Mouse (Mus musculus) heart, postnatal 36 days (tissue): ENCODE results near the gene Capn8. TPM values are rescaled to one million over a fixed set of nuclear protein-coding genes. Genes with fewer than 3 reads are reported as not detected.
A peak's percentile ranks its signal among the peaks of the same experiment; 100 is the strongest.

Experiments used
- DNase-seq, 2 experiments: peaks; one replicate each; pipeline ENCODE4 v3.0.0; 2021 to 2022
- intact Hi-C: fragments of 180-260 bp; cut with DNase I; formaldehyde crosslinking; loops from one replicate; pipeline ENCODE4 v1.15.1; 2025
- total RNA-seq, 2 experiments: library from RNA; stranded (reverse); gene quantifications; 2 replicates each; pipeline ENCODE4 v1.2.3; 2021

Gene Capn8
- total RNA-seq, 2 experiments from 2014 or later: not detected

DNA sequence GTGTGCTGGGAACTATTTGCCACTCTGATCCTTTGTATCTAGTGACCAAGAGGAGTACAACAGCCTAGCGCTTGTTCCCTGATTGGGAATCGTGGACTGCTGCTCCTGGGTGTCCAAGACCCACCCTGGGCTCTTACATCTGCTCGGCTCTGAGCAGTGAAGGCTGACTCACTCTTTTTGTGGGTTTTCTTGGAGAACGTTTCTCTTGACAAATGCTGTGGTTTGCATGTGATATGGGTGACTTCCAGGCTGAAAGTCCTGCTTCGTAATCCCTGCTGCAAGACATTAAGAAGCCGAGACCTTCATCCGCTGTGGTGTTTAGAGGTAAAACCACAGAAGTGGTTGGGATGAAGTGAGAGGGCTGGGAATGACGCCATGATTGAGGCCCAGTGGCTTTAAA, 21.7 kb upstream of the Capn8 start:
- DNase-seq: no peak
- intact Hi-C loops: loop anchor here (10.0 kb wide), 1 partner anchor 658 kb away; no protein-coding TSS in a partner anchor

DNA sequence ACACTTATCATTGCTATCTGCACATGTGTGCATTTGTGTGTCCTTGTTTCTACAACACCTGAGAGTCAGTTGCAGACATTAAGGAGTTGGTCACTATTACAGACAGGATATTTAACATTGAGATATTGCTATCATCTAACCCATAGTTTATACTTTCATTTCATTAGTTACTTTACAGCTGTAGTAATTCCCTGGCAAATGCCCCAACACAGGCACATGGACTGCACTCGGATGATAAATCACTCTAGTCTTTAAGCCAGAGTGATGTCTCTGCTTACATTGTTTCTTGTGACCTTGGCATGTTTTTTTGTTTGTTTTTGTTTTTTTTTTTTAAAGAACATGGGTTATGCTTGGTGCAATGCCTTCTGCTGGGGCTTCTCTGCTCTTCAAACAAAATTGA, 20.9 kb upstream of the Capn8 start:
- intact Hi-C loops: loop anchor here (10.0 kb wide), 1 partner anchor 659 kb away; no protein-coding TSS in a partner anchor
- DNase-seq: no peak

DNA sequence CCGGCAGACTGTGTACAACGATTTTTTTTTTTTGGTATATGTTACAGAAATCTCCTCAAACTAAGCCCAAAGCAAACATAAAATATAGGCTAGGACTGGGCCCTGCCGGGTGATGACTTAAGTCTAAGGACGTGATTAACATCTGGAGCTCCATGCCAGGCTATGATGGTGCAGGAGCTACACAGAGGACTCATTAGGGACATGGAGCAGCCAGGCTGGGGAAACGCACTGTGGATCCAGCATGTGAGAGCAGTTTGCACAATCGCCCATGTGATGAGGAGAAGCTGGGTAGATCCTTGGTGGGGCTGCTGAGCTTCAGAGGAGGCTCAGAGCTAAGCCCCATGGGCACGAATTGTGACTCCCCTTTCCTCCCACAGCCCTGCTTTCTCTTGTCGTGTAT, 14.0 kb upstream of the Capn8 start:
- intact Hi-C loops: loop anchor here (10.0 kb wide), 1 partner anchor 724 kb away; no protein-coding TSS in a partner anchor
- DNase-seq: no peak

DNA sequence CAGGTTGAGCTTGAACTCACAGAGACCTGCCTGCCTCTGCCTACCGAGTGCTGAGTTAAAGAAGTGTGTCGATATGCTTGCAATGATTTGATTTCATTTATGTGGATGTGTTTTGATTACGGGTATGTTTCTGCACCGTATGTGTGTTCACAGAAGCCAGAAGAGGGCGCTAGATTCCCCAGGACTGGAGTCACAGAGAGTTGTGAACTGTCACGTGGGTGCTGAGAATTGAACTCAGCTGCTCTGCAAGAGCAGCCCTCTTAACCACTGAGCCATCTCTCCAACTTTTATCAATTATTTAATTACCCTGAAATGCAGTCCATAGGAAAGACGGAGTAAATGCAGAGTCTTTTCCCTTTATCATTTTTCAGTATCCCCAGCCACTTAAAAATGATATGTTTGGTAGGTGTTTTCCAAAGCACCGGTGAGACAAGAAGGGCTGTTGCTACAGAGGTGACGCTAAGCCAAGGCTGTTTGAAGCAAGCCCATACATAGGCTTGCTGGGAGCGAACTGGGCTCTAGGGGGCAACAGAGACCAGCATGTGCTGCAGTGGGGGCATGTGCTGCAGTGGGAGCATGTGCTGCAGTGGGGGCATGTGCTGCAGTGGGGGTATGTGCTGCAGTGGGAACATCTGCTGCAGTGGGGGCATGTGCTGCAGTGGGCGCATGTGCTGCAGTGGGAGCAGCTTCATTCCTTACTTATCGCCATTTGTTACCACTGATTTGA, 11.0 kb upstream of the Capn8 start:
- intact Hi-C loops: loop anchor here (1.0 to 10.0 kb wide), 3 partner anchors 103 to 721 kb away; no protein-coding TSS in a partner anchor
- DNase-seq: peak; percentile 50 to 67

DNA sequence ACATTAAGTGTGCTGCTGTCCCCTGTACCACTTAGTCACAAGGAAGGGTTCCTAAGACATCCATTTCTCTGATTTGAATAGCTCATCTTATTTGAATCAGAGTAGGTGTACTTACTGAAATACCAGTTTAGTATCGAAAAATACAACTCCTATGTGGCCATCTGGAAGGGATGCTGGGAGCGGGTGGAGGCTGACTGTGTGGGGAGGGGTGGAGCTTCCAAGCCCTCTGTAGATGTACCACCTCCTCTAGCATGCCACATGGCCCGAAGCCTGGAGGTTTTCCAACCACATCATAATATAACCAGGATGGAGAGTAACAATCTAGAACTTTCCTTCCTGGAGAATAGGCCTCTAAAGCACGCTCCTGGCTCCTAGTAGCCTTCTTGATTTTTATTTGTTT, 6.5 kb upstream of the Capn8 start:
- intact Hi-C loops: loop anchor here (5.0 to 10.0 kb wide), 2 partner anchors 679 to 717 kb away; no protein-coding TSS in a partner anchor
- DNase-seq: no peak

DNA sequence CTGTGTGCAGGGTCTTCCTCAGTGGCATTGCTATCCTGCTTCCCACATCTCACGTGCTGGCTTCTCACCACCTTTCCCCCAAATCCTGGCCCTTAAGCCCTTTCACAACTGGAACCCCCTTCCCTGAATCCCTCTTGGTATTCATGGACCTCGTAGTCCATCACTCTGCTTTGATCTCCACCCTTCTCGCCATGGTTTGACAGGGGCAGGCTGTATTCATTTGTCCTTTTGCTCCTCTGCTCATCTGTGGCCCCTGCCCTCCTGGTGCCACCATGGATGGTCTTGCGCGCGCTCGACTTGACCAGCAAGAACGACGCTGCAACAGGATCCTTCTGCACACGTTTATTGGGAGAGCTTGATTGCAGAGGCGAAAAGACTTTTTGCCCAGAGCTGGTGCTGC, 5.3 kb upstream of the Capn8 start:
- DNase-seq: no peak
- intact Hi-C loops: loop anchor here (5.0 to 10.0 kb wide), 2 partner anchors 678 to 715 kb away; no protein-coding TSS in a partner anchor

DNA sequence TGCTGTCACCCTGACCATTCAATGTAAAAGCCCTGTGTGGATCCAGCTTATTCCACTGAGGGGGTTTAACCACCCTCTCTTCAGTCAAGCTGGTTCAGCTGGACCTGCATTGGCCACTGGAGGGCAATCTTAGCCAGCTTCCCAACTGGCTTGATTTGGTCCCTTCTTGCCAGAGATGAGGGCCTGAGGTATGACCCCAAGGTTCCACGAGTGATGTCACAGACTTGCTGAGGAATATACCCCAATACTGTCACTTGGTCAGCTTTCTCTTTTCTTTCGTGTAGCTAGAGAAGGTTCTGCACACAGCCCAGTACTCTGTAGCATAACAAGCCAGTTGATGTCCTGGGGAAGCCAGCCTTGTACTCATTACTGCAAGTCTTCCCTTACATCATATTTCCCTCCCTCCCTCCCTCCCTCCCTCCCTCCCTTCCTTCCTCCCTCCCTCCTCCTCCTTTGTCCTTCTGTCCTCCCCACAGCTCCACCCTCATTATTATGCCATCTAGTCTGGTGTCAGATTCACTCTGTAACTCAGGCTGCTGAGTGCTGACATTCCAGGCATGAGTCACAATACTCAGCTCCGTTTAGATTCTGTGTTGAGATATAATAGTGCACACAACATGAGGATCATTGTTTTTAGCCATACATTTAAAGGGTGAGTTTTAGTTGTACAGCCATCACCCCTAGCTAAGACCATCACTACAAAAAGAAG, 4.3 kb upstream of the Capn8 start:
- peak; percentile 32 to 39 for DNase-seq
- intact Hi-C loops: loop anchor here (2.0 kb wide), 1 partner anchor 334 kb away; no protein-coding TSS in a partner anchor

DNA sequence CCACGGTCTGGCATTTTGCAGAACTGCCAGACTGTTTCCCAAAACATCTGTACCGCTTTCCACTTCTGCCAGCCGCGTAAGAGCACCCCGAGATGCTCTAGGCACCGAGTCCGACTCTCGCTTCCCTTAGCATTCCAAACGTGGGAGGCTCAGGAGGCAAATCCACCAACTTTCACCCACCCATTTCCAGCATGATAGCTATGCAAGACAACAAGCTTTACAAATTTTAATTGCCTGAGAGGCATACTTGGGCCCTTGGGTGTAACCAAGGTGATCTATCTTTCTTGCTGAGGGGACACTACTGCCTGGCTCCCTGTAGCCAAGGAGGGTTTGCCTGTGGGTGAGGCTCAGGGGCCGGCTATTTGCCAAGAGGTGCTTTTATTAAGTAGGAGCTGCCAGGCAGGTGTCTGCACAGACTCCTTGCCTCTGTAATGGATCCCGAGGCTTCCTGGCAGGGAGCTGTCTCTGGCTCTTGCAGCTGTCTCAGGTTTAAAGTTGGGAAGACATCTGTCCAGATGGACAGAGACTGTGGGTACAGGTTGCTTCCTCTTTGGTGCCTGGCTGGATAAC, 2.8 kb upstream of the Capn8 start:
- intact Hi-C loops: loop anchor here (2.0 kb wide), 3 partner anchors 95 to 333 kb away; no protein-coding TSS in a partner anchor
- DNase-seq: no peak

DNA sequence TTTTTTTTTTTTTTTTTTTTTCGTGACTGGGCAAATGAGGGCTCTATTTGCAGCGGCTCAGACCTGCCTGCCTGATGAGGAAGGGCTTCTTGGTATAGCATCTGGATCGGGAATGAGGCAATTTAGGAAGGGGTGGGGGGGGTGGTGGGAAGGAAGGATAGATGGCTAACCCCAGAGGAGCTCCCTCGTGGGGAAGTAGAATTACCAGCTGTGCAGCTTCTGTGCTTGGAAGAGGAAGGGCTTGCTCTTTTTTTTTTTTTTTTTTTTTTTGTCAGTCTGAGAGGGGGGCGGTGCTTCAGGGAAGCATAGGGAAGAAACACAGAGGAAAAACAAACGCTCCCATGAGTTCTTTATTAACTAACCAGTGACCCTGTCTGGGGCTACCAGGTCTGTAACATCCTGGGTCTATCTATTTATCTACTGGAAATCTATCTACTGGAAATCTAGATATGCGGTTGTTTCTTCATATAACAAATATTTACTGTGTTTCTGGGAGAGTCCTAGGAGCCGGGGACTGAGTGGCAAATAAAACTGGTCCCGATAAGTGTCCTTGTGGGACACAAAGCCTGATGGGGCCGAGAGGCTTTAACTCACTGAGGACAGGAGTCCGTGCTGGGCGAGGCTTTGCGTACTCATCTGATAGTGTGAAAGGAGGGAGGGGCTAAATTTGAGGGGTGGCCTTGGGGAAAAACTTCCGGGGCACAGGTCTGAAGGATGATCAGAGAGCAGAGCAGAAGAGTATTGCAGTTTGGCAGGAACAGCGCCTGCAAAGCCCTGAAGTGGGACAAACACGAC, 2.0 kb upstream of the Capn8 start:
- intact Hi-C loops: loop anchor here (2.0 kb wide), 2 partner anchors 94 to 230 kb away; no protein-coding TSS in a partner anchor
- no peak for DNase-seq

DNA sequence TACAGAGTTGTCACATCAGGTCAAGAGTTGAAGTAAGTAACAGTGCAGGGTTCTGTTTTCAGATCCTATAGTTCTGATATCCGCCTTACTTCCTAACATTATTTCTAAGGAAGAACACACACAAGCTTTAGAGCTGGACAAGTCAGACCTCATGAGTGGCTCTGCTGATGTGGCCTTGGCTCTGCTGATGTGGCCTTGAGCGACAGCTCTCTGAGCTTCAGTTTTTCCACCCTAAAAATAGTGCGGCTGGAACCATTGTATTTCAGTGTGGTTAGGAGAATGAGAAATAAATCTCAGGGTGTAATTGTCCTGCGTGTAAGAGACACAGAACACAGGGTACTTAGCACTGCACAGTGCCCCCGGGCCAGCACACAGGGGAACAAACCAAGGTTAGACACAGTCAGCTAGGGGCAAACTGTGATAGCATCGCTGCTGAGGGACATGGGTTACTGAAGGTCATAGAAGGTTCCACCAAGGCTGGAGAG, 586 bp downstream of the Capn8 start:
- DNase-seq: no peak
- intact Hi-C loops: no loop called here

DNA sequence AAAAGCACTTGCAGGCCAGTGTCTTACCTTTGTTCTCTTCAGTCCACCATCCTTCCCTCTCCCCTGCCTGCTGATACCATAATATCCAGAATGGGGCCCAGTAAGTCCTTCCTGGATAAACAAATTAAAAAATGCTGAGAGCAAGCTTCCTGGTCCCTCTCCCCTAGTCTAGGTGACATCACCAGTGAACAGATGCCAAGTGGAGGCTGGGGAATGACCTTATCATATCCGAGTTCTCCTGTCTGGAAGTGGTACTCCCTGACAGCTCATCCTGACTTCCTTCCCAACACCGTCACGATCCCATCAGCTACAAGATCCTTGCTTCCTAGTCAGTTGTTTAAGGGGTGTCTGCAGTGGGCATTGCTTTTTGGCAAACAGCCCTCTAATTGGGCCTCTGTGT, 6.3 kb downstream of the Capn8 start:
- DNase-seq: no peak
- intact Hi-C loops: no loop called here

DNA sequence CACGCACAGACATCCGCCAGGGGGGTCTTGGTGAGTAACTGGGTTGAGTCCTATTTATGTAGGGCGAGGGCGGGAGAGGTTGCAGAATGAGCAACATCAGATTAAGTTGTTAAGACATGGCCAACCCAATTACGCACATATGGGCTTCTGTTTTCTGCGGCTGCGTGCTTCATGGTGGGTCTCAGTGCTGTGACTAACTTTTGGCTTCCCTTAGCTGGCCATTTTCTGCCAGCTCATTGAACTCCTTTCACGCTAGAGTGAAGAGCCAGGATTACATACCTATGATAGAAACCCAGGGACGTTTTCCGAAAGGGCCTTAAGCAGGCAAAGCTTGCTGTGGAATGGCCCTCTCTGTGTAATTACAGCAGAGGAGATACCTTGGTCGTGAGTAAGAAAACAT, 7.2 kb downstream of the Capn8 start:
- no peak for DNase-seq
- intact Hi-C loops: no loop called here

DNA sequence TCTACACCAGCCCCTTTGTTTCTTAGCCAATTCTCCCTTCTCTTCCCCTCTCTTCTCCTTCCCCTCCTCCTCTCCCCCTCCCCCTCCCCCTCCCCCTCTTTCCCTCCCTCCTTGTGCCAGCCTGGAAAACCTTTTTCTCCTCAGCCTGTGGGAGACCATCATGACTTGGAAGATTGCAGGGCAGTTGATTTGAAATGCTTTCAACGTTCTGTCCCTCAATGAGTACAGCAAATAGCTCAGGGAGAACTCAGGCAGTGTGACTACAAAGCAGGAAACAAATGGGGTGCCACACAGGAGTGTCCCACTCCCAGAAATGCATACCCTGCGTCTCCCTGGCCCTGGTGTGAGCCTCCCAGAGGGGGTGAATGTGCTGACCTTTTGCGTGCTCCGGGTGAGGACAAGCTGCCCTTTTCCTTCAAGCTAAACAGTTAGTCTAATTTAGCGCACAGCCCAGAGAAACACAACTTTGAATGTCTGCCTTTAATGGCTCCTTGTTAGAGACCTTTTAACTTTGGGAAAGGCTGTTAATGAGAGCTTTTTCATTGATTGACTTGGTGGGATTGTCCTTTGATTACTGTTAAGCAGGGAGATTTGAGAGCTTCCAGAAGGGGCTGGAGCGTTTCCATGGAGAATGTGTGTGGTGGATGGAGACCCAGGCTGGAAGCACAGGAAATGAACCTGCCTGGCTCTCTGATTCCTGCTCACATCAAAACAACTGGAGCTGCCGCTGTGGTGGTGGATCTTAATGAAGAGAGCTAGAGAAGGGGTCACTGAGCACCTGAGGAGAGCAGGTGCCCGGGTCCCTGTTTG, 9.3 kb downstream of the Capn8 start:
- intact Hi-C loops: no loop called here
- DNase-seq: no peak

DNA sequence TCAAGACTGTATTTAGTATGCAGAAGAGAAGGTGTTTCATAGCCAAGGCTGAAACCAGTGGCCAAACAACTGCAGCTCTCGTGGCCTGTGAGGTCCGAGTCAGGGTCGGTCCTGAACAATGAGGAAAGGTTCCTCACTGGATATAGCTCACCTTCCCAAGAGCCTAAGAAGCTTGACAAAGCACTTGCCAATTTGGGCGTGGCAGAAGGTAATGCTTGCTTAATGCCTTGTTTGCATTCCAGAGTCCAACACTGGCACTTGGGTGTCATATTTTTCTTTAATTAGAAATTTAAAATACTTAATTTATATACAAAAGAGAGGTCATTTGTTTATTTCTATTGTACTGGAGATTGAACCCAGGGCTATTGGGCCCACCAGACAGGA, 9.9 kb downstream of the Capn8 start:
- DNase-seq: no peak
- intact Hi-C loops: no loop called here

DNA sequence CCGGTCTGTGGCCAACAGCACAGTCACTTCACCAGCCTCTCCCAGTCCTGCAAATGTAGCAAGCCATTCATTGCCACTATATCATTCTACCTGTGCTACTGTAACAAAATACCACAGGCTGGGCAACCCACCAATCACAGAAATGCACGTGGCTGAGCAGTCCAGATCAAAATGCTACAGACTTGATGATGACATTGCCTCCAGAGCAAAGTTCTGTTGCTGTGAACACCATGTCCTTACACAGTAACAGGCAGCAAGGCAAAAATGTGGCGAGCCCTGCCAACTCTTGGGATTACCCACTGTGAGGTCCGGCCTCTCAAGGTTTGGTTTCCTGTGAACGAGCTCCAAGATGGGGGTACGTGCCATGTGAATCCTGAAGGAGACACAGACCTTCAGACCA, 19.4 kb downstream of the Capn8 start:
- DNase-seq: no peak
- intact Hi-C loops: no loop called here

DNA sequence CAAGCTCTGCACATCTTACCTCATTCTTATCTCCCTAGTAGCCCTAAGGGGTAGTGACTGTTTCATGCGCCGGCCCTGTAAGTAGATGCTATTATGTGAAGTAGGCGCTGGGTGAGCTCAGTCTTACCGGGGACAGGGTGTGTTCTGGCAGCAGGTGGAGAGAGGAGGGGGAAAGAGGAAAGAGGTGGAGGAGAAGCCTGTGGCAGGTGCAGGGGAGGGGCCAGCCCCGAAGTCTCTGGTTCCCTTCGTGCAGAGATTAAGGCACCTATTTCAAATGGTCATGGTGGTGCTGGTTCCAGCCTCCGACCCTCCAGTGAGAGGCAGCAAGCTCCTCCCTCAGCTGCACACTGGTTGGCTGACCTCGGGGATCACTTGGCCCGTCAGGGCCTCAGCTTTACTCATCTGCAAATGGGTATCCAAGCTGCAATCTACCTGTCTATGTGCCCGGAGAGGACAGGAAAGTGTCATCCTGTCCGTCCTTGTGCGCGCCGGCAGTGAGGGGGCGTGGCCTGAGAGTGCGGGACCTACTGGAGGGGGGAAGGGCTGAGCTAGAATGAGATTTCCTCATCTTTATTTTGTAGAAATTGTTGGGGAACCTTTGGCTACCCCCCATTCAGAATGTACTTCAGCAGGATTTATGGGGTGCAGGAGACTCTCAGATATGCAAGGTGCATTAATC, 20.5 kb downstream of the Capn8 start:
- no peak for DNase-seq
- intact Hi-C loops: no loop called here

DNA sequence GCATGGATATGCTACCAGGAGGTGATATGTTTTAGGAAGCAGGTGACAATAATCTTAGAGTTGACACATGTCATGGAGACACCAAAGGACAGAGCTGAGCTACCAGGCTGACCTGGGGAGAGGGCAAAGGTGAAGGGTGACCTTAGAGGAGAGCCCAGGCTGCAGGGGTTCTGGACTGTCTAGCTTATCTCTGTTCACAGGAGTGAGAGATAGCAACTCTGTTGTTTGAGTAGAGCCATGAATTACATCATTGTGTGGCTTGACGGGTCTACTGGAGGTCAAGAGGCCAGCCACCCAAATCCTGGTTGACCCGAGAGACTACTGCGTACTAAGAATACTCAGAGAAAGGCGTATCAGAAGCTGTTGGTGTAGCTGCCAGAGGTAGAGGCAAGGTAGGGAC, 22.9 kb downstream of the Capn8 start:
- DNase-seq: no peak
- intact Hi-C loops: no loop called here

DNA sequence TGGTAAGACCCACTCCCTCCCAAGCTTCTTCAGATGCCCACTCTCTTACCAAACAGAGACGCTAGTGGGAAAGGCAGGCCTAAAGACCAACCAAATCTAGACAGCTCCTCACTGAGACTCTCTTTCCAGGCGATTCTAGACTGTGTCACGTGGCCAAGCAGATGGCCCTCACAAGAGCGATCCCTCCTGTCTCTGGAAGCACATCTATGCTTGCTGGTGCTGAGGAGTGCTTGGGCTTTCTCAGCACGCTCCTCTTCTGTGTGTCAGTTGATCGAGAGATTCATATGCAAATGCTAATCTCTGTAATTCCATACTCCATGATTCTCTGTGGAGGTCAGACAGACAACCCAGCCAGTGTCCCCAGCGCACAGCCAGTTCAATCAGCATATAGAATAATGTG, 26.7 kb downstream of the Capn8 start:
- intact Hi-C loops: no loop called here
- no peak for DNase-seq

DNA sequence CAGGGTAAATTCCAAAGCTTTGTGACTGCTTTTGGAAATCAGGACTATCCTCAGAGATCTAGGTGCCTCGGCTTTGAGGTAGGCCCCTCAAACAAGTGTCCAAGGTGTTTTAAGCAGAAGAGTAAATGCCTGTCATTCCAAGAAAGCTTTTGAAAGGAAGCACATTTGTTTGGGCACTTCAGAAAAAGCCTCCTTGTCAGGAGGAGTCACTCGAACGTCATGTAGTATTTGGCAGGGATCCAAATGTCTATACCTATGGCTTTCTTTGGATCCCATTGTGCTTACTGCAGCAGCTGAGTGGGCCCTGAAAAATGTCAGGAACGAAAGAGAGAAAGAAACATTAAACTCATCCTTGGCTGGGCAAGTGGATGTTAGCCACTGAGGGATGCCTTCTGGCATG, 27.6 kb downstream of the Capn8 start:
- DNase-seq: no peak
- intact Hi-C loops: no loop called here
